Mouse (Mus musculus): ENCODE data around the gene Utp4. TPM values are rescaled to one million over a fixed set of nuclear protein-coding genes. Genes with fewer than 3 reads are reported as not detected.

The Utp4 gene
- total and polyA plus RNA-seq, 3 experiments: 123 to 218 (median 174) TPM

DNA sequence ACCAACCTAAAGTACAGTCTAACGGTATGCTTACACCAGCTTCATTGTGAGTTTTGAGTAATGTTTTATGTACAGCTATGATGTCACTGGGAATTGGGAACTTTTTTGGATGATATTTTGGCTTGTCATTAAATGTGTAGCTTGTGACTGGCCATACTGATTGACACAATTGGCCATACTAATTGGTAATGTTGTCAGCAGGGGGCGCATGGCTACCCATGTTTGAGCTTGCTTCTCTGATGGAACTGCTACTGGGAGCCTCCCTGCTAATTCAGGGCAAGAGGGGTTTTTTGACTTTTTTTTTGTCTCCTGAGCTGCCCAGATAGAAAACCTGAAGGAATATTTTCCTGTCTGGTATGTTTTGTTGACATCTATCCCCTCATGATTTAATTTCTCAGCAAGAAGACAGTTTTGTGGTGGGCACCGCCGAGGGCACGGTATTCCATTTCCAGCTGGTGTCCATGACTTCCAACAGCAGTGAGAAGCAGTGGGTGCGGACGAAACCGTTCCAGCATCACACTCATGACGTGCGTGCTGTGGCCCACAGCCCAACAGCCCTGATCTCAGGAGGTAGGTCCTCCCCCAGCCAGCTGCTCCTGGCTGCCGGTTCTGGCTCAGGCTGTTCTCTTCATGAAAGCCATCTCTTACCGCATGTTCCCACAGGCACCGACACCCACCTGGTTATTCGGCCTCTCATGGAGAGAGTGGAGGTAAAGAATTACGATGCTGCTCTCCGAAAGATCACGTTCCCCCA, 12.5 kb downstream of the Utp4 start:
- Histone ChIP-seq H3K4me1 (ENCODE audit: control insufficient read depth in 1 of 2, insufficient read depth in 2 of 2, low read length in 2 of 2) (no peaks in the 10 kb centered on the region), H3K9me3 (replicated peaks; ENCODE audit: insufficient read depth, low read length) (no peaks in the 10 kb centered on the region), H3K9ac (ENCODE audit: control insufficient read depth, low read depth, low read length, poor library complexity, severe bottlenecking) (no peak overlapping the region), H3K79me2 (ENCODE audit: control insufficient read depth, insufficient read depth, low read length, poor library complexity) (peaks cover 2% of the 10 kb centered on the region; the same call in 1 of the 2 replicates), H3K27ac (ENCODE audit: control insufficient read depth, low read depth, low read length) (no peak overlapping the region), H3K27me3 (ENCODE audit: control insufficient read depth in 1 of 2, insufficient read depth in 2 of 2, low read length in 2 of 2) (no peaks in the 10 kb centered on the region), H3K4me3 (ENCODE audit: control insufficient read depth in 1 of 2, insufficient read depth in 1 of 2, low read depth in 2 of 2, low read length in 2 of 2) (no peak overlapping the region), H3K36me3 (ENCODE audit: control insufficient read depth in 1 of 2, insufficient read depth in 2 of 2, low read length in 2 of 2) (peaks cover 0 to 41% of the 10 kb centered on the region in 2 experiments; a peak in 2 of 4 replicates)
- TF ChIP-seq RCOR1 (IDR thresholded peaks at IDR 0.05; ENCODE audit: low read depth, low read length) (no peak), TCF12 (IDR thresholded peaks at IDR 0.05; ENCODE audit: low read depth, low read length) (no peak), MAZ (IDR thresholded peaks at IDR 0.05; ENCODE audit: low read depth, low read length) (no peak), ELF1 (IDR thresholded peaks at IDR 0.05; ENCODE audit: low read depth, low read length) (no peak), ETS1 (IDR thresholded peaks at IDR 0.05; ENCODE audit: low read depth, low read length) (no peak), JUND (IDR thresholded peaks at IDR 0.05; ENCODE audit: low read depth, low read length) (no peak), POLR2AphosphoS5 (IDR thresholded peaks at IDR 0.05; ENCODE audit: borderline replicate concordance, low read depth, low read length) (no peak), MYC (IDR thresholded peaks at IDR 0.05; ENCODE audit: low read depth, low read length) (no peak), POLR2A (IDR thresholded peaks at IDR 0.05; ENCODE audit: control insufficient read depth in 1 of 2, insufficient read depth in 1 of 2, low read depth in 1 of 2, low read length in 2 of 2, poor library complexity in 1 of 2) (no peak), ZMIZ1 (IDR thresholded peaks at IDR 0.05; ENCODE audit: low read depth, low read length) (no peak), POLR2AphosphoS2 (IDR thresholded peaks at IDR 0.05; ENCODE audit: low read length) (no peak), KAT2A (conservative IDR thresholded peaks at IDR 0.05; ENCODE audit: low read depth, low read length) (no peak), HCFC1 (IDR thresholded peaks at IDR 0.05; ENCODE audit: low read depth, low read length) (no peak), GATA1 (IDR thresholded peaks at IDR 0.05; ENCODE audit: low read depth, low read length) (no peak)
- no peak for DNase-seq (ENCODE audit: low read depth, low spot score)

DNA sequence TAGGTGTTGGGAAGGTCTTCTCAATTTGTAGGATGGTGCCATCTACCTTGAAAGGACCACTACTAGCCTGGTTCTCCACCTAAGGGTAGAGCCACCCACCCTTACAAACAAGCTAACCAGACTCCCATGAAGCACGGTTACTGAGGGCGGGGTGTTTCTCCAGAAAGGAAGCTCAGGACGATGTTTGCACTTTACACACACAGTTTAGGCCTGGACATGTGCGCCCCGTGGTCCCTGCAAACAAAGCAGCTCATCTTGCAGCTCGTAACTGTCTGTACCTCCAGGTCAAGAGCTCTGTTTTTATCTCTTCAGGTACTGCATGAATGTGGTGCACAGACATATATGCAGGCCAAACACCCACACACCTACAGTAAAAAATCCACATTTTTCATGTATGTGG, 13.2 kb downstream of the Utp4 start:
- no peak for DNase-seq (ENCODE audit: low read depth, low spot score)
- TF ChIP-seq SMC3 (IDR thresholded peaks at IDR 0.05; ENCODE audit: low read depth, low read length) (no peak), POLR2AphosphoS2 (IDR thresholded peaks at IDR 0.05; ENCODE audit: low read length) (no peak), ZKSCAN1 (IDR thresholded peaks at IDR 0.05; ENCODE audit: low read depth, low read length) (no peak), POLR2A (IDR thresholded peaks at IDR 0.05; ENCODE audit: control insufficient read depth in 1 of 2, insufficient read depth in 1 of 2, low read depth in 1 of 2, low read length in 2 of 2, poor library complexity in 1 of 2) (no peak), SIN3A (IDR thresholded peaks at IDR 0.05; ENCODE audit: low read length) (no peak), NRF1 (IDR thresholded peaks at IDR 0.05; ENCODE audit: insufficient read depth, low read depth, low read length, poor library complexity, severe bottlenecking) (no peak), MAZ (IDR thresholded peaks at IDR 0.05; ENCODE audit: low read depth, low read length) (no peak), NELFE (IDR thresholded peaks at IDR 0.05; ENCODE audit: low read depth, low read length) (no peak), ZMIZ1 (IDR thresholded peaks at IDR 0.05; ENCODE audit: low read depth, low read length) (no peak)
- no peaks in the 10 kb centered on the region for H3K9me3 ChIP-seq (replicated peaks; ENCODE audit: insufficient read depth, low read length)
- peaks cover 2% of the 10 kb centered on the region; the same call in 1 of the 2 replicates for H3K79me2 ChIP-seq (ENCODE audit: control insufficient read depth, insufficient read depth, low read length, poor library complexity)
- no peak overlapping the region for H3K27ac ChIP-seq (ENCODE audit: control insufficient read depth, low read depth, low read length)
- no peaks in the 10 kb centered on the region for H3K4me1 ChIP-seq (ENCODE audit: control insufficient read depth in 1 of 2, insufficient read depth in 2 of 2, low read length in 2 of 2)
- H3K36me3 ChIP-seq (ENCODE audit: control insufficient read depth in 1 of 2, insufficient read depth in 2 of 2, low read length in 2 of 2): peaks cover 0 to 44% of the 10 kb centered on the region in 2 experiments; a peak in 2 of 4 replicates
- H3K9ac ChIP-seq (ENCODE audit: control insufficient read depth, low read depth, low read length, poor library complexity, severe bottlenecking): no peak overlapping the region
- no peaks in the 10 kb centered on the region for H3K27me3 ChIP-seq (ENCODE audit: control insufficient read depth in 1 of 2, insufficient read depth in 2 of 2, low read length in 2 of 2)
- H3K4me3 ChIP-seq (ENCODE audit: control insufficient read depth in 1 of 2, insufficient read depth in 1 of 2, low read depth in 2 of 2, low read length in 2 of 2): no peak overlapping the region
